Mouse (Mus musculus): Measurements from ENCODE around the gene Rgs8. TPM values are rescaled to one million over a fixed set of nuclear protein-coding genes. Genes with fewer than 3 reads are reported as not detected.

Rgs8 gene
- polyA plus RNA-seq (2014; fragmentation: Nextera tagmentation; extraction: Ambion mirVana) = 0.14 and 0.20 TPM in 2 replicates

DNA sequence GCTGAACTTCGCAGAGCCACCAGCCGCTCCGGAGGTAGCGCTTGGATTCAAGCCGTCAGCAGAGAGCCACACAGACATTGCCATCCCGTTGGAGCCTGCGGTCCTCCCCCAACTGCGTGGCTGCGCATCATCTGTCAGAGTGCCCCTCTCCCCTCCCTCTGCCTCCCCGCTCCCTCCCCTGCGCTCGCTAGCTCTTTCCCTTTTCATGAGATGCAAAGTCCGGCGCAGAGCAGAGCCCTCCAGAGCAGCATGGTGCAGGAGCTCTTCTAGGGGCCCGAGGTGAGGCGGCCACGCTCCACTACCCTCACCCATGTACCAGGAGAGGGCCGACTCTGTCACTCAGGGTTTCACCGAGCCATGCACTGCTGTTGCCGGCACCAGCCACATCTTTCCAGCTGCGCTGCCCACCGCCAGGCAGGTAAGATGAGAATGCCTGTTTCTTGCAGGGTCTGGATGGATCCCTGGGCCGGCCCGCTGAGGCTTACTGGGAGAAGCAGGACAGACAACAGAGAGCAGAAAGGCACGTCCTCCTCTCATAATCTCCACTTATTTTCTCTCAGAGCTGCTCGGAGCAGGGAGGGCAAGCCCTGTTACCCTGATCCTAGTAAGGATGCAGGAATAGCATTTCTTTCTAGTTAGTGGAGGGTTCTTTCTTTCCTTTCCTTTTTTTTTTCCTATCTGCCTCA lies at the start of gene Rgs8:
TSS of gene Rgs8 (plus strand) at position 88 of the 686 bp plus-strand sequence.
- peak; percentile 57 for DNase-seq
- Histone ChIP-seq H3K9me3 (ENCODE audit: low read depth, low read length) (no peaks in the 10 kb centered on the region), H3K27ac (ENCODE audit: low read depth) (no peak within 1 kb of the TSS), H3K4me2 (peak within 1 kb of the TSS; percentile 58), H3K36me3 (ENCODE audit: insufficient read depth) (no peaks in the 10 kb centered on the region), H3K4me3 (ENCODE audit: low read depth, low read length) (peak within 1 kb of the TSS; percentile 23), H3K27me3 (ENCODE audit: insufficient read depth, low read length) (peaks cover 21% of the 10 kb centered on the region), H3K4me1 (ENCODE audit: insufficient read depth) (no peaks in the 10 kb centered on the region), H3K9ac (no peak within 1 kb of the TSS)
- ATAC-seq (ENCODE audit: insufficient read depth) = peak; percentile 76
- 1% methylated on average over 26 of the region's 26 CpGs for WGBS
- TF ChIP-seq CTCF (IDR thresholded peaks at IDR 0.05; ENCODE audit: low read depth) = no peak

DNA sequence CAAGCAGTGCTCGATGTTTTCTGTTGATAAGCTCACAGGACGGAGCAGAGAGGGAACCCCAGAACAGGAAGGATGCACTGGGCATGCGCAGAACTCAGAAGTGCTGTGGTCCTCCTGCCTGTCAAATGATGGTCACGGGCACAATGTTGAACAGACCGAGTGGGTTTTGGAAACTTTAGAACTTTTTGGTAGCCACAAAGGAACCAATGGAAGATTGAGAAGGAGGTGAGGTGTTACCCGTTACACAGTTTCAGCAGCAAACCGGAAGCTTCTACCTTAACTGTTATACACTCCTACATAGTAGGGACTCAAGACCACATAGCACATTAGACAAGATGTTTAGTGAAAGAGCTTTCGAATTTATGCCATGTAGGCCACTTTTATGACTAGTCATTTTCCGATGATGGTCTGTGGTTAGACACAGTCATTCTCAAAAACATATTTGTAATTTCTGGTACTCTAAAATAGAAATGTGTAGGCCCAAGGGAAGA lies 35.4 kb upstream of the Rgs8 start:
- Histone ChIP-seq H3K36me3 (ENCODE audit: insufficient read depth) (no peaks in the 10 kb centered on the region), H3K4me1 (ENCODE audit: insufficient read depth) (no peaks in the 10 kb centered on the region), H3K4me2 (no peak overlapping the region), H3K4me3 (ENCODE audit: low read depth, low read length) (no peak overlapping the region), H3K9me3 (ENCODE audit: low read depth, low read length) (no peaks in the 10 kb centered on the region), H3K27me3 (ENCODE audit: insufficient read depth, low read length) (no peaks in the 10 kb centered on the region), H3K27ac (ENCODE audit: low read depth) (no peak overlapping the region), H3K9ac (no peak overlapping the region)
- WGBS = 88% methylated on average over 9 of the region's 9 CpGs
- no peak for DNase-seq
- no peak for TF ChIP-seq CTCF (IDR thresholded peaks at IDR 0.05; ENCODE audit: low read depth)
- no peak for ATAC-seq (ENCODE audit: insufficient read depth)

DNA sequence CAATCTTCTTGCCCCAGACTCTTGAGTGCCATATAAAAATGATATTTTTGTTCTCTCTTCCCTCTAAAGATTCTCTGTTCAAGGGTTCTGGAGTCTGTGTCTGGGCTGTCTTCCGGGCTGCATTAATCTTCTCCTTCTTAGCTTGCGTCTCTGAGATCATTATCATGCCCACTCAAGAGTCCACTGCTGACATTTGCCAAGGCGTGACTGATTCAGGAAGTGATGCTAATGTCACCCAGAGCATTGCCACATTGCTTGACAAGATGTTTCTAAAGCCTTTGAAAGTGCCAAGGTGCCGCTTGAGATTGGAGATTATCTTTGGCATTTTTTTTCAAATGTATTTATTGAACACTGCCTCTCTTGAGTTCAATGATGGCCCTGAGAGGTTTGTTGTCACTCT lies 29.8 kb upstream of the Rgs8 start:
- WGBS = 51% methylated on average over 4 of the region's 4 CpGs
- Histone ChIP-seq H3K4me2 (no peak overlapping the region), H3K27me3 (ENCODE audit: insufficient read depth, low read length) (no peaks in the 10 kb centered on the region), H3K4me3 (ENCODE audit: low read depth, low read length) (no peak overlapping the region), H3K9ac (no peak overlapping the region), H3K9me3 (ENCODE audit: low read depth, low read length) (no peaks in the 10 kb centered on the region), H3K27ac (ENCODE audit: low read depth) (no peak overlapping the region), H3K4me1 (ENCODE audit: insufficient read depth) (no peaks in the 10 kb centered on the region), H3K36me3 (ENCODE audit: insufficient read depth) (no peaks in the 10 kb centered on the region)
- DNase-seq (no peak), ATAC-seq (ENCODE audit: insufficient read depth) (no peak)
- TF ChIP-seq CTCF (IDR thresholded peaks at IDR 0.05; ENCODE audit: low read depth) = no peak

DNA sequence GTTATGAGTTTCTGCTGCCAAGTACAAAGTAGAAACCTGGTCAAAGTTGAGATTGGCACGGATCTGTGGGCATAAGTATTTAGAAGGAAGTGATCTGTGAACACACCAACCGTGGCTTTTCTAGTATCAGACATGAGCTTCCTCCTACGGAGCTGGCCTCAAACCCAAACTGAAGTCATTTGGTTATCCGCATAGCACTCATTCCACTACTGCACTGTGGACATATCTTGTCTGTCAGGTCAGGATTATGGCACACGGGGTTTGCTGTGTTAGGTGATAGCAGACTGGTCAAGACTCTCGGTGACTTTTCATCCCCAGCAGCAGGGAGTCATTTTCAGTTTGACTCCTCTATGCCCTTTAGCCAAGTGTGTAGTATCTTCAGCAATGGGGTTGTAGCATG lies 20.1 kb upstream of the Rgs8 start:
- TF ChIP-seq CTCF (IDR thresholded peaks at IDR 0.05; ENCODE audit: low read depth) = no peak
- no peak for DNase-seq
- WGBS = 83% methylated on average over 6 of the region's 6 CpGs
- H3K4me2 ChIP-seq = no peak overlapping the region
- no peaks in the 10 kb centered on the region for H3K36me3 ChIP-seq (ENCODE audit: insufficient read depth)
- H3K27ac ChIP-seq (ENCODE audit: low read depth) = no peak overlapping the region
- H3K9ac ChIP-seq = no peak overlapping the region
- H3K27me3 ChIP-seq (ENCODE audit: insufficient read depth, low read length) = no peaks in the 10 kb centered on the region
- no peak overlapping the region for H3K4me3 ChIP-seq (ENCODE audit: low read depth, low read length)
- no peaks in the 10 kb centered on the region for H3K4me1 ChIP-seq (ENCODE audit: insufficient read depth)
- no peak for ATAC-seq (ENCODE audit: insufficient read depth)
- H3K9me3 ChIP-seq (ENCODE audit: low read depth, low read length) = no peaks in the 10 kb centered on the region

DNA sequence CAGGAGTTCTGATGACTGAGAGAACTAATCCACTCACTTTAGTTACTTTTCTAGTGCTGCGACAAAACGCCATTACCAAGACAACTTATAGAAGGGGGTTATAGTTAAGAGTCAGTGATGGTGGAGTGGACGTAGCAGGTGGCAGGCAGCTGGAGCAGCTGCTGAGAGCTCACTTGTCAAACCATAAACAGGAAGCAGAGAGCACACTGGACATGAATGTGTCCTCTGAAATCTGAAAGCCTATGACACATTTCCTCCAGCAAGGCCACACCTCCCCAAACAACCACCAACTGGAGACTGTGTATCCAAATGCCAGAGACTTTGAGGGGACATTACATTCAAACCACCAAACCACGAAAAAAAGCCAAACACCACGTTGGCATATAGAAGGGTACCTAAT lies 17.8 kb upstream of the Rgs8 start:
- DNase-seq = peak; percentile 68

DNA sequence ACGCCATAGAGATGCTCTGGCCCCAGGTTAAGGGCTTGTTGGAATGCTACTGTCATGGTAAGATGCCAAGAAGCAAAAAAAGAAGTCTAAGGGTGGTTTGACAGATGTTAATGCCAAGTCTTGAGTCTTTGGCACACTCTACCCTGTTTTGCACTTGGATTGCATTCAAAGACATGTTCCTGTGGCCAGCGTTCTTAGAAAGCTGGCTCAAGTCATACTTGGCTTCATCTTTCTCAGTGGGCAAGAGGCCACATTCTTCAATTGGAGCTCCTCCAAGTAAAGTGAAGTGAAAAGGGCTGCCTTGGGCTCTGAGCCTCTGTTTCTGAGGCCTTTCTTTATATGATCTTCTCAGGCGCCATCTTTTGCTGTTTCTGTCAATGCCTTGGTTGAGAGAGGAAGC lies 17.3 kb upstream of the Rgs8 start:
- H3K9ac ChIP-seq = no peak overlapping the region
- H3K4me3 ChIP-seq (ENCODE audit: low read depth, low read length) = no peak overlapping the region
- H3K9me3 ChIP-seq (ENCODE audit: low read depth, low read length) = no peaks in the 10 kb centered on the region
- H3K36me3 ChIP-seq (ENCODE audit: insufficient read depth) = no peaks in the 10 kb centered on the region
- H3K4me1 ChIP-seq (ENCODE audit: insufficient read depth) = no peaks in the 10 kb centered on the region
- no peaks in the 10 kb centered on the region for H3K27me3 ChIP-seq (ENCODE audit: insufficient read depth, low read length)
- no peak for TF ChIP-seq CTCF (IDR thresholded peaks at IDR 0.05; ENCODE audit: low read depth)
- peak; percentile 73 for ATAC-seq (ENCODE audit: insufficient read depth)
- H3K4me2 ChIP-seq = no peak overlapping the region
- H3K27ac ChIP-seq (ENCODE audit: low read depth) = 0 out of 2 replicates have a peak overlapping the region, but pooled peaks have one; percentile 32
- DNase-seq = peak; percentile 92
- 52% methylated on average over 3 of the region's 3 CpGs for WGBS

More for the DNA sequence above, 17.8 kb upstream of the Rgs8 start:
- H3K36me3 ChIP-seq (ENCODE audit: insufficient read depth) = no peaks in the 10 kb centered on the region
- no peak overlapping the region for H3K27ac ChIP-seq (ENCODE audit: low read depth)
- 63% methylated on average over 5 of the region's 5 CpGs for WGBS
- no peak overlapping the region for H3K9ac ChIP-seq
- ATAC-seq (ENCODE audit: insufficient read depth) = peak; percentile 69
- no peaks in the 10 kb centered on the region for H3K27me3 ChIP-seq (ENCODE audit: insufficient read depth, low read length)
- TF ChIP-seq CTCF (IDR thresholded peaks at IDR 0.05; ENCODE audit: low read depth) = no peak
- H3K4me1 ChIP-seq (ENCODE audit: insufficient read depth) = no peaks in the 10 kb centered on the region
- H3K4me3 ChIP-seq (ENCODE audit: low read depth, low read length) = no peak overlapping the region
- H3K4me2 ChIP-seq = no peak overlapping the region
- H3K9me3 ChIP-seq (ENCODE audit: low read depth, low read length) = no peaks in the 10 kb centered on the region

DNA sequence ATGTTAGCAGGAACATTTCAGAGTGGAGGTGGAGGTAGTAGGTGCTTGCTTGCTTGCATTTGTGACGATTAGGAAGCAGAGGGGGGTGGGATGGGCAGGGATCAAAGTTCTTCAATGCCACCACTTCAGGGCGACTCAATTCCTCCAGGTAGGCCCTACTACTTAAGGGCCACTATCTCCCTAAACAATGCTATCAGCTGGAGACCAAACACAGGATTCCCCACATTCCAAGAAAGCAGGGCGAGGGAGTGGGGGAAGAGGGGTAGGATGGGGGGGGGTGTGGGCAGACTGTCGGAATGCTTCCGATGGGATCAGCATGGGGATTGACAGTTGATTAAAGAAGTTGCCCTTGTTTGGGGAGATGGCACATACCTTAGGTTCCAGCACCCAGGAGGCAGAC lies 16.0 kb upstream of the Rgs8 start:
- H3K36me3 ChIP-seq (ENCODE audit: insufficient read depth) = no peaks in the 10 kb centered on the region
- 55% methylated on average over 5 of the region's 5 CpGs for WGBS
- H3K4me3 ChIP-seq (ENCODE audit: low read depth, low read length) = no peak overlapping the region
- no peak for ATAC-seq (ENCODE audit: insufficient read depth)
- H3K27me3 ChIP-seq (ENCODE audit: insufficient read depth, low read length) = no peaks in the 10 kb centered on the region
- TF ChIP-seq CTCF (IDR thresholded peaks at IDR 0.05; ENCODE audit: low read depth) = no peak
- no peak overlapping the region for H3K4me2 ChIP-seq
- no peak overlapping the region for H3K27ac ChIP-seq (ENCODE audit: low read depth)
- H3K9me3 ChIP-seq (ENCODE audit: low read depth, low read length) = no peaks in the 10 kb centered on the region
- peaks cover 8% of the 10 kb centered on the region for H3K4me1 ChIP-seq (ENCODE audit: insufficient read depth)
- no peak overlapping the region for H3K9ac ChIP-seq
- no peak for DNase-seq
